Mouse (Mus musculus) 416B (cell line): ENCODE measurements around the gene Rab3a.

Experiments
- DNase-seq: peaks from one replicate; pipeline ENCODE4 v3.0.0; 2011; ENCODE audit warnings: low read depth

Gene Rab3a

GRCm38 (mm10) chr8:70754043-70754870 lies at the start of gene Rab3a:
Gene Rab3a (plus strand): TSS chr8:70754679.
- DNase-seq = peak; percentile 100

- no peak for DNase-seq
These were observed 46.2 kb upstream of the Rab3a start for GRCm38 (mm10) chr8:70708281-70708680.

GRCm38 (mm10) chr8:70709794-70710193 lies 44.7 kb upstream of the Rab3a start:
- DNase-seq = no peak

GRCm38 (mm10) chr8:70710296-70710695 lies 44.2 kb upstream of the Rab3a start:
- DNase-seq = no peak

GRCm38 (mm10) chr8:70711041-70711440 lies 43.4 kb upstream of the Rab3a start:
- DNase-seq = no peak

GRCm38 (mm10) chr8:70713991-70714390 lies 40.5 kb upstream of the Rab3a start:
- DNase-seq = no peak

GRCm38 (mm10) chr8:70715086-70715485 lies 39.4 kb upstream of the Rab3a start:
- DNase-seq = no peak

GRCm38 (mm10) chr8:70716521-70717400 lies 37.7 kb upstream of the Rab3a start:
- no peak for DNase-seq

- peak; percentile 51 for DNase-seq
These were observed 36.2 kb upstream of the Rab3a start, which contains the start of gene Gm3336 for GRCm38 (mm10) chr8:70718297-70718696. Gene Gm3336 (plus strand): TSS chr8:70718543.

- DNase-seq = no peak
These were observed 34.6 kb upstream of the Rab3a start for GRCm38 (mm10) chr8:70719796-70720270.

GRCm38 (mm10) chr8:70720739-70721138 lies 33.7 kb upstream of the Rab3a start:
- peak; percentile 84 for DNase-seq

- no peak for DNase-seq
These were observed 32.9 kb upstream of the Rab3a start for GRCm38 (mm10) chr8:70721601-70722000.

- no peak for DNase-seq
These were observed 30.8 kb upstream of the Rab3a start, which contains the start of gene Pde4c for GRCm38 (mm10) chr8:70723486-70724210. Gene Pde4c (plus strand): TSS chr8:70723720.

GRCm38 (mm10) chr8:70724216-70724615 lies 30.3 kb upstream of the Rab3a start:
- DNase-seq = no peak

- no peak for DNase-seq
These were observed 28.6 kb upstream of the Rab3a start for GRCm38 (mm10) chr8:70725792-70726447.

- no peak for DNase-seq
These were observed 27.8 kb upstream of the Rab3a start for GRCm38 (mm10) chr8:70726721-70727120.

GRCm38 (mm10) chr8:70729808-70730475 lies 24.5 kb upstream of the Rab3a start:
- DNase-seq = no peak

- no peak for DNase-seq
These were observed 23.5 kb upstream of the Rab3a start for GRCm38 (mm10) chr8:70730956-70731355.

GRCm38 (mm10) chr8:70737705-70738104 lies 16.8 kb upstream of the Rab3a start:
- no peak for DNase-seq

GRCm38 (mm10) chr8:70738211-70738610 lies 16.3 kb upstream of the Rab3a start:
- no peak for DNase-seq

- no peak for DNase-seq
These were observed 12.8 kb upstream of the Rab3a start for GRCm38 (mm10) chr8:70741661-70742060.
